Comparison of ENCODE assay signal across 23 mouse cellular contexts in the genomic region with DNA sequence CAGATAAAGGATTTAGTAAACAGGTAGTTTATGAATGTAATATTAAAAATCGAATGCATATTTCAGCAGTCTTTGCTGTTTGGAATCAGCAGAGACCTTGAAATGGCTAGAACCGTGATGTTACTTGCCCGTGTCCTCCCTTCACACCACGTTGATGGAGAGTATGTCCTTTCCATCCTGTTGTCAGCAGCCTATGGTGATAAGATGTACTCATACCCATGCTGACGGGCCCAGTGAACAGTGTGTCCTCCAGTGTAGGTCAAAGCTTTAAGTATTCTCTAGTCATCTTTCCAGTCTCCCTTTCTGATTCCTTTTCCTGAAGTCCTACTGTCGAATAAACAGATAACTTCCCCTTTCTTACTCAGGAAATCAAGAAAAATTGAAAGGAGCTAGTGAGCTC.
"Had no signal": no experiment of that assay in that cellular context is flagged by ENCODE, and none has a peak within 500 bp of the region (broad histone marks: within the 10 kb centered on the region; RNA-seq: fewer than 3 reads in every experiment).

No protein-coding gene starts in this region.

- H3K4me2 ChIP-seq: limb, embryonic 13.5 days; liver, embryonic 12.5 days; liver, embryonic 15.5 days; lung, embryonic 15.5 days; midbrain, embryonic 13.5 days; neural tube, embryonic 13.5 days; stomach, embryonic 15.5 days had no signal

- H3K27ac ChIP-seq: limb, embryonic 10.5 days; limb, embryonic 13.5 days; liver, embryonic 12.5 days; liver, embryonic 15.5 days; lung, embryonic 15.5 days; midbrain, embryonic 10.5 days; midbrain, embryonic 13.5 days; neural tube, embryonic 13.5 days; stomach, embryonic 15.5 days had no signal

- H3K36me3 ChIP-seq: limb, embryonic 10.5 days; limb, embryonic 13.5 days; liver, embryonic 12.5 days; liver, embryonic 15.5 days; lung, embryonic 15.5 days; midbrain, embryonic 10.5 days; midbrain, embryonic 13.5 days; neural tube, embryonic 13.5 days; stomach, embryonic 15.5 days had no signal

- H3K27me3 ChIP-seq: limb, embryonic 13.5 days; liver, embryonic 12.5 days; liver, embryonic 15.5 days; lung, embryonic 15.5 days; megakaryocyte, embryonic 14.5 days; stomach, embryonic 15.5 days had no signal

- DNase-seq: kidney, postnatal 14 days; layer of hippocampus, adult 9-11 months; liver; lung, adult 18-20 months; lung, postnatal 10 days; lung, postnatal 36 days; retina, postnatal 1 day; right cerebral cortex, postnatal 25 days; spleen, adult 18-20 months; thymus, postnatal 25 days had no signal

- H3K4me3 ChIP-seq: layer of hippocampus, adult 2 months; limb, embryonic 10.5 days; limb, embryonic 13.5 days; liver, embryonic 12.5 days; liver, embryonic 15.5 days; lung, embryonic 15.5 days; megakaryocyte, embryonic 14.5 days; midbrain, embryonic 10.5 days; midbrain, embryonic 13.5 days; myocyte; neural tube, embryonic 13.5 days; stomach, embryonic 15.5 days had no signal

- H3K9ac ChIP-seq: limb, embryonic 13.5 days; liver, embryonic 12.5 days; liver, embryonic 15.5 days; lung, embryonic 15.5 days; midbrain, embryonic 13.5 days; neural tube, embryonic 13.5 days; stomach, embryonic 15.5 days had no signal

- ATAC-seq: liver, embryonic 12.5 days; midbrain, embryonic 13.5 days; midbrain, embryonic 16.5 days had no signal

- H3K9me3 ChIP-seq: limb, embryonic 10.5 days; limb, embryonic 13.5 days; liver, embryonic 12.5 days; liver, embryonic 15.5 days; lung, embryonic 15.5 days; midbrain, embryonic 10.5 days; midbrain, embryonic 13.5 days; neural tube, embryonic 13.5 days; stomach, embryonic 15.5 days had no signal

- H3K4me1 ChIP-seq: liver, embryonic 12.5 days; liver, embryonic 15.5 days; megakaryocyte, embryonic 14.5 days; stomach, embryonic 15.5 days had no signal
